Mouse (Mus musculus): ENCODE data around the gene RPS10-NUDT3.

RPS10-NUDT3 gene

DNA sequence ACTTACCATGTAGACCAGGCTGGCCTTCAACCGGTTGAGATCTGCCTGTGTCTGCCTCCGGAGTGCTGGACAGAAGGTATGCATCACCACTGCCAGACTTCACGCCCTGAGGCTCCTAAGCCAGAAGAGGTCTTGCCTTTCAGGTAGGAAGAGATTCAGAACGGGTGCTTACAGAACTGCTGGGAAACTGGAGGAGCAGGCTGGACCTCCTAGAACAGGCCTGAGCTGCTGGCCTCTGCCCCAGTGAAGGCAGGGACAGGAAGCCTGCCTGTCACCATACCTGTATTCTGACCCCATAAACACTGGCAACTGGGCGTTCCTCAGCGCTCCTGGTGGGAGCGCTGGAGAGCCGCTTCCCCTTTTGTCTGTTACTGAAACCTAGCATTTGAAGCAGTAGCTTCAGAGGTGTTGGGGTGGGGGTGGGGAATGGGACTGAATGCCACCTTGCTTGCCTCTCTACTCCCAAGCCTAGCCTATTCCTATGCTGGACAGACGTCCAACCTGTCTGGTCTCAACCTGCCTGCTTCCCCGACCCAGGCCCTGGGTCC is 83.6 kb downstream of the RPS10-NUDT3 start:
- DNase-seq, result no peak

DNA sequence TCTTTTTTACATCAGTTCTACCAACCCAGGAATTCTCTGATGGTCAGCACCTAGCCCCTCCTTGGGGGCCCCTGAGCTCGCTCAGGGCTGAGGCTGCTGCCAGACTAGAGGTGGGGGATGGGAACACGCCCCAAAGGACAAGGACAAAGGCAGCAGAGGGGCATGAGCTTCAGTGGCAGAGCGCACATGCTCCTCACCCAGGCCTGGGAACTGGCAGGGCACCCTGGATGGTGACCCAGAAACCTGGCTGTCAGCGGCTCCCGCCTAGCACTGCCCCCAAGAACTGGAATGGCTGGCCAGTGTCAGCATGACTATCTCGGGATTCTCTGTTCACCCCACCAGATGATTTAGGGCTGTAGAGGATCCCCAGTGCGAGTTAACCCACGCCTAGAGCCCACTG is 85.8 kb downstream of the RPS10-NUDT3 start:
- no peak for DNase-seq

DNA sequence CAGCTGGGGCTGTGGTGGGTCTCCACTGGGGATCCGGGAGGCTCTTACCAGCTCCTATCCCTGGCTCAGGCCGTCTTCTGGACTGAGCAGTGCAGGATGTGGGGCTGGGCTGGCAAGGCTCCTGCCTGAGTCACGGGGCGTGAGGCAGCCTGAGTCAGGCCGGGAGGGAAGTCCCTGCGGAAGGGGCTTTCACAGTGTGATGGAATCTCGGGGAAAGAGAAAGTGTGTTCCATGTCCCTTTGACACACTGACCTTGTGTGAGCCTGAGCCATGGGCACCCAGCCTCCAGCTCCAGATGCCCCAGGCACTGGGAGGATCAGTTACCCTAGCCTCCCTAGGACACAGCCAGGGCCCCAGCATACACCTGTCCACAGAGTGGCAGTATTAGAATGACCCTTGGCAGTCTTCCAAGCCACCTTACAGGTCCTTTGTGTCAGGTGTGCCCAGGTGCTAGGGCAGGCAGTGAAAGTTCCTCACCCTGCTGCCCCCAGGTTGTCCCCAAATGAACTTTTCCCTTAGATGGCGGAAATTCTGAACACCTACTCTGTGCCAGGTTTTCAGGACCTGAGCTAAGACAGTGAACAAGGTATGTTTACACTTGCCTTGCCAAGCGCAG is 87.7 kb downstream of the RPS10-NUDT3 start:
- DNase-seq, result no peak

DNA sequence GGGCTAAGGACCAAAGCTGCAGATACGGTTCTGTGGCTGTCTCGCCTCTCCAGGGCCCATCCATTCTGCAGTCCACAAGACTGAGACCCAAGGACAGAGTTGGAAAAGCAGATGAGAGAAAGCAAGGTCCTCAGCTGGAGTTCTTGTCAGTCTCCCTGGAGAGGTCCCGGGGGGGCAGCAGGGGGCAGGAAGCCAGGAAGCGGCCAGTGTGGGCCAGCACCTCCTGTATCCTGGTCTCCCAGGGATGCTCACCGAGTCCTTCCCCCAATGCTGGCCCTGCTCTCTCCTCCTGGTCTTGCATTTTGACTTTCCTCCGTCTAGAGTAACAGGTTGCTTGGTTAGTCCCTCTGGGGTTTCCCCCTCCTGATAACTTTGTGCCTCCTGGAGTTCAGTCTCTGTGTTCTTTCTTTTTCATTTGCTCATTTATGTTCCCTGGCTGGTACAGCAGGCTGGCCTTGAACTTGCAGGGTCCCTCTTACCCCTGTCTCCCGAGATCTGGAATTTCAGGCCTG is 88.4 kb downstream of the RPS10-NUDT3 start:
- no peak for DNase-seq

DNA sequence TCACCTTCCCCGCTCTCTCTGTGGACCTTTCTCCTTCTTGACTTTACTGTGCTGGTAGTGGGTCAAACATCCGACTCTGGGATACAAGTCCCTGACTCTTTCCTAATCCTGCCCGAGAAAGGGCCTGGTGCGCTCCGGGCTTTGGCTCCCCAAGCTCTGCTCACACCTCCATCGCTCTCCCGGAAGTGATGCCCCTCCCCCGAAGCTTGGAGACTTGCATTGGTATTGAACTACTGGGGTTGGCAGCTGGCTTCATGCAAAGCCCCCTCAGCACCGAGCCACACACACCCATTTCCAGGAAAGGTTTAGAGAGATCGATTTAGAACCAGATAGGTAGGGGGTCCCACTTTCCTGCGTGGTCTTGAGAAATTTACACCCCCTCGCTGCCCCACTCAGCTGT is 89.0 kb downstream of the RPS10-NUDT3 start:
- no peak for DNase-seq

DNA sequence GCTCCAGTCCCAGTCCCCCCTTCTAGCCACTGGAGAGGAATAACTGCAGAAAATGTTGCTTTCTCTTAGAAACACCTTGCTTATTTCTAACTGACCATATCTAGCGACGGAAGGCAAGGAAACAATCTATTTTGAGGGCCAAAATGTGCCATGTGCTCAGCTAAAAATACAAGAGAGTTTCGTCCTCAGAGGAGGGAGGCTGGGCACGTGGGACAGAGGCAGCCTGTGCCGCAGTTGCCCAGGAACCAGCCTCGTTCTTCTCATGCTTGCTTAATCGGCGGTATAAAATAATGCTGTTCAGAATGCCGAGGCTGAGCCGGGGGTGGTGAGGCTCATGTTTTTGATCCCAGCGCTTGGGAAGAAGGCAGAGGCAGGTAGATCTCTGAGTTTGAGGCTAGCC is 90.5 kb downstream of the RPS10-NUDT3 start:
- DNase-seq, result no peak

DNA sequence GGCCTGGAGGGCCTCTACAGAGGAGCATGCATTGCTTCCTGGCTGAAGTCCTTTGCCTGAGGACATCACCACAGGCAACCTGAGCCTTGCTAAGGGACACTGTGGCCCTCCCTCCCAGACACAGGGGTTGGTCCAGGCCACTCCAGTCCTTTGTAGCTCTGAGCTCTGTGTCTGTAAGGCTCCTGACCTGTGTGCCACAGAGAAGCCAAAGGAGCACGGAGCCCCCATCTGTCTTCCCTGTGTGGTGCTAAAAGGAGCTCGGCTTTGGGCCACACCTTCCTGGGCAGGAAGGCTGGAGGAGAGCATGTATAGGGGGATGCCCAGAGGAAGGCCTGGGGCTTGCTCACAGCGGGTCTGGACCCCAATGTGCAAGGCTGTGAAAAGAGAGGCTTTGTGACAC is 93.0 kb downstream of the RPS10-NUDT3 start:
- DNase-seq, result no peak

DNA sequence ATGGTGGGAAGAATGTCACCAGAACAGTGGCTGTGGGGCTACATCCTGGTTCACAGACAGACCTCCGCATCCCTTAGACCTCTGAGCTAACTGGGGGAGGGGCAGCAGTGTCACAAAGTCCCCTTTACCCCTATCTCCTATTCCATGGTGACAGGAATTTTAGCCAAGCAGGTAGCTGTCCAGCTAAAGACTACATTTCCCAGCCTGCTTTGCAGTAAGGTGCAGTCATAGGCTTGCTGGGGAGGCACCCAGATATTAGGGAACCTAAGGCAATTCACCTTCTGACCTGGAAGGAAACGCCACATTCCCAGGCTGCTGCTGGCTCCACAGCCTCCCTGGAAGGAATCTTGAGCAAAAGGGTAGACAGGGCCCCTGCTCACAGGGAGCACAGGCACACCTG is 93.8 kb downstream of the RPS10-NUDT3 start:
- no peak for DNase-seq

DNA sequence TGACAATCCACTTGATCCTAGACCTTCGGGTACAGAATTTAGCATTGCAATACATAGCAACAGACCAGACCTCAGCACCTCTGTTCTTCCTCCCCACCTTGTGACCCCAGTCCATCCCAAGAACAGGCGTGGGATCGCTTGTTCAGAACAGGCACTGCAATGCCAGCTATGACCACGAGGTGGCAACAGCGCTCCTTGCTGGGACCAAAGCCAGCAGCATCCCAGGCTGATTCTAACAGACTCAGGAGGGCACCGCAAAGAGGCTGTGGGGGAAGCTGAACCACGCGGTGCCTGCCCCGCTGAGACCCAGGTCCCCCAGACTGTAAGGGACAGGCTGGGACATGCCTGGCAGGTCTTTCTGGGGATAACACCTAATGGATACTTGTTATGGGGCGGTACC is 100.3 kb downstream of the RPS10-NUDT3 start:
- peak; percentile 87 to 92 for DNase-seq

DNA sequence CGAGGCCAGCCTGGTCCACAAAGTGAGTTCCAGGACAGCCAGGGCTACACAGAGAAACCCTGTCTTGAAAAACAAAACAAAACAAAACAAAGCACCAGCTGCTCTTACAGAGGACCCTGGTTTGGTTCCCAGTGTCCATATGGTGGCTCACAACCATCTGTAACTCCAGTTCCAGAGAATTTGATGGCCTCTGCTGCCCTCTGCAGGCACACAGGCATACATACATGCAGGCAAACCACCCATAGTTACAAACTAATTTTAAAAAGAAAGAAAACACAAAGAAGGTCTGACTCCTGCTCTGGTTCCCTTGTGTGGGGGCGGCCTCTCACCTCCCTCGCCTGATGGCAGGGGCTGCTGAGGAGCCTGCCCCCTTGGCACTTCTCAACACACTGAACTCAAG is 101.7 kb downstream of the RPS10-NUDT3 start:
- DNase-seq, result no peak

DNA sequence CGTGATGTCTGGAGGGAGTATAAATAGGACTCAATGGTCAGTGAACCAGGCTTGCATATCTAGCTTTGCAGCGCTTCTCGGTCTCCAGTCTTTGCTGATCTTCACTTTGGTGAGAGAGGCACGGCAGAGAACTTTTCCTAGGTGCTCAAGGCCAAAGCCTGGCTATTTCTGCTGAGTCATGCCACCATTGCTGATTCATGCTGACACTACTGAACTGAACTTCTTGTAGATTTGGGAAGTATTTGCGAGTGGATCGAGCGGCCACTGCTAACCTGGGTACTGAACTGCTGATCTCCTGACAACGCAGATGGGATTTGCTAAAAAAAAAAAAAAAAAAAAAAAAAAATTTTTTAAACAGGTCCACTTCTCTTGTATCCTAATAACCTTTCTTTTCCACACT is 102.9 kb downstream of the RPS10-NUDT3 start:
- DNase-seq, result no peak

All from thymus, postnatal 36 days (tissue).